Mouse (Mus musculus): ENCODE data around the gene Hectd4. TPM values are rescaled to one million over a fixed set of nuclear protein-coding genes. Genes with fewer than 3 reads are reported as not detected.
A peak's percentile ranks its signal among the peaks of the same experiment; 100 is the strongest.

Hectd4 gene
- polyA plus RNA-seq, 1 experiment from 2014 or later = 5.5 TPM

- Histone ChIP-seq H3K27ac (replicated peaks) (peak overlapping the region; percentile 85), H3K9me3 (replicated peaks) (no peaks in the 10 kb centered on the region), H3K27me3 (no peaks in the 10 kb centered on the region), H3K4me1 (peaks cover 27% of the 10 kb centered on the region), H3K36me3 (peaks cover 16% of the 10 kb centered on the region; the same call in 1 of the 2 replicates), H3K4me2 (replicated peaks) (peak overlapping the region; percentile 69), H3K4me3 (replicated peaks) (peak overlapping the region; percentile 74), H3K9ac (no peak overlapping the region)
- 27% methylated on average over 22 of the region's 22 CpGs for WGBS
- ATAC-seq (ENCODE audit: insufficient number of reproducible peaks, low FRiP score, low TSS enrichment, low read depth) = no peak
These were observed 166.3 kb downstream of the Hectd4 start for GRCm38 (mm10) chr5:121386120-121386909.

GRCm38 (mm10) chr5:121387126-121387525 is 167.1 kb downstream of the Hectd4 start:
- 19% methylated on average over 4 of the region's 4 CpGs for WGBS
- ATAC-seq (ENCODE audit: insufficient number of reproducible peaks, low FRiP score, low TSS enrichment, low read depth) = no peak
- peak overlapping the region; percentile 85 for H3K27ac ChIP-seq (replicated peaks)
- H3K9me3 ChIP-seq (replicated peaks) = no peaks in the 10 kb centered on the region
- H3K9ac ChIP-seq = no peak overlapping the region
- H3K4me2 ChIP-seq (replicated peaks) = no peak overlapping the region
- H3K4me3 ChIP-seq (replicated peaks) = no peak overlapping the region
- H3K36me3 ChIP-seq = 0 out of 2 replicates have a peak, but pooled peaks cover 9% of the 10 kb centered on the region
- no peaks in the 10 kb centered on the region for H3K27me3 ChIP-seq
- H3K4me1 ChIP-seq = peaks cover 27% of the 10 kb centered on the region

- no peaks in the 10 kb centered on the region for H3K9me3 ChIP-seq (replicated peaks)
- H3K4me2 ChIP-seq (replicated peaks) = no peak overlapping the region
- H3K4me1 ChIP-seq = peaks cover 21% of the 10 kb centered on the region
- WGBS = 51% methylated on average over 7 of the region's 7 CpGs
- ATAC-seq (ENCODE audit: insufficient number of reproducible peaks, low FRiP score, low TSS enrichment, low read depth) = no peak
- H3K27me3 ChIP-seq = no peaks in the 10 kb centered on the region
- H3K36me3 ChIP-seq = no peaks in the 10 kb centered on the region
- H3K27ac ChIP-seq (replicated peaks) = no peak overlapping the region
- H3K9ac ChIP-seq = no peak overlapping the region
- no peak overlapping the region for H3K4me3 ChIP-seq (replicated peaks)
These were observed 169.1 kb downstream of the Hectd4 start for GRCm38 (mm10) chr5:121389106-121389505.

GRCm38 (mm10) chr5:121389691-121390090 is 169.7 kb downstream of the Hectd4 start:
- H3K27me3 ChIP-seq = no peaks in the 10 kb centered on the region
- ATAC-seq (ENCODE audit: insufficient number of reproducible peaks, low FRiP score, low TSS enrichment, low read depth) = no peak
- no peaks in the 10 kb centered on the region for H3K36me3 ChIP-seq
- H3K4me2 ChIP-seq (replicated peaks) = no peak overlapping the region
- no peak overlapping the region for H3K27ac ChIP-seq (replicated peaks)
- no peak overlapping the region for H3K4me3 ChIP-seq (replicated peaks)
- H3K9me3 ChIP-seq (replicated peaks) = no peaks in the 10 kb centered on the region
- no peak overlapping the region for H3K9ac ChIP-seq
- peaks cover 17% of the 10 kb centered on the region for H3K4me1 ChIP-seq

- 0 out of 2 replicates have a peak overlapping the region, but pooled peaks have one; percentile 39 for H3K27ac ChIP-seq (replicated peaks)
- 54% methylated on average over 16 of the region's 16 CpGs for WGBS
- ATAC-seq (ENCODE audit: insufficient number of reproducible peaks, low FRiP score, low TSS enrichment, low read depth) = no peak
These were observed 172.8 kb downstream of the Hectd4 start for GRCm38 (mm10) chr5:121392667-121393380.

GRCm38 (mm10) chr5:121393402-121393801 is 173.4 kb downstream of the Hectd4 start:
- ATAC-seq (ENCODE audit: insufficient number of reproducible peaks, low FRiP score, low TSS enrichment, low read depth) = no peak

More at GRCm38 (mm10) chr5:121392667-121393380, 172.8 kb downstream of the Hectd4 start:
- H3K36me3 ChIP-seq = no peaks in the 10 kb centered on the region
- H3K4me1 ChIP-seq = no peaks in the 10 kb centered on the region
- H3K27me3 ChIP-seq = no peaks in the 10 kb centered on the region
- no peak overlapping the region for H3K4me3 ChIP-seq (replicated peaks)
- no peak overlapping the region for H3K4me2 ChIP-seq (replicated peaks)
- H3K9ac ChIP-seq = no peak overlapping the region
- H3K9me3 ChIP-seq (replicated peaks) = no peaks in the 10 kb centered on the region

GRCm38 (mm10) chr5:121395621-121396020 is 175.6 kb downstream of the Hectd4 start:
- ATAC-seq (ENCODE audit: insufficient number of reproducible peaks, low FRiP score, low TSS enrichment, low read depth) = no peak

More at GRCm38 (mm10) chr5:121393402-121393801, 173.4 kb downstream of the Hectd4 start:
- H3K27ac ChIP-seq (replicated peaks) = peak overlapping the region; percentile 74; the same call in 1 of the 2 replicates
- H3K9me3 ChIP-seq (replicated peaks) = no peaks in the 10 kb centered on the region
- H3K4me1 ChIP-seq = no peaks in the 10 kb centered on the region
- H3K27me3 ChIP-seq = no peaks in the 10 kb centered on the region
- H3K4me3 ChIP-seq (replicated peaks) = no peak overlapping the region
- H3K36me3 ChIP-seq = no peaks in the 10 kb centered on the region
- no peak overlapping the region for H3K4me2 ChIP-seq (replicated peaks)
- 71% methylated on average over 3 of the region's 3 CpGs for WGBS
- no peak overlapping the region for H3K9ac ChIP-seq

GRCm38 (mm10) chr5:121397187-121398145 is 177.4 kb downstream of the Hectd4 start, which contains the start of gene Naa25:
Naa25 (plus strand) TSS chr5:121397936.
- H3K4me1 ChIP-seq = peaks cover 17% of the 10 kb centered on the region
- H3K36me3 ChIP-seq = peaks cover 13% of the 10 kb centered on the region
- peak within 1 kb of the TSS; percentile 87 for H3K4me2 ChIP-seq (replicated peaks)
- peak; percentile 93 for ATAC-seq (ENCODE audit: insufficient number of reproducible peaks, low FRiP score, low TSS enrichment, low read depth)
- H3K4me3 ChIP-seq (replicated peaks) = peak within 1 kb of the TSS; percentile 98
- peak within 1 kb of the TSS; percentile 88 for H3K9ac ChIP-seq
- H3K9me3 ChIP-seq (replicated peaks) = no peaks in the 10 kb centered on the region
- no peaks in the 10 kb centered on the region for H3K27me3 ChIP-seq
- H3K27ac ChIP-seq (replicated peaks) = peak within 1 kb of the TSS; percentile 96
- WGBS = 8% methylated on average over 53 of the region's 53 CpGs

More at GRCm38 (mm10) chr5:121395621-121396020, 175.6 kb downstream of the Hectd4 start:
- Histone ChIP-seq H3K36me3 (no peaks in the 10 kb centered on the region), H3K4me1 (peaks cover 17% of the 10 kb centered on the region), H3K4me2 (replicated peaks) (no peak overlapping the region), H3K4me3 (replicated peaks) (no peak overlapping the region), H3K9me3 (replicated peaks) (no peaks in the 10 kb centered on the region), H3K27ac (replicated peaks) (no peak overlapping the region), H3K27me3 (no peaks in the 10 kb centered on the region), H3K9ac (no peak overlapping the region)
- WGBS = 75% methylated on average over 5 of the region's 5 CpGs

- peak overlapping the region; percentile 96 for H3K27ac ChIP-seq (replicated peaks)
- H3K9me3 ChIP-seq (replicated peaks) = no peaks in the 10 kb centered on the region
- peak overlapping the region; percentile 98 for H3K4me3 ChIP-seq (replicated peaks)
- H3K4me2 ChIP-seq (replicated peaks) = peak overlapping the region; percentile 87
- peak overlapping the region; percentile 88 for H3K9ac ChIP-seq
- peak; percentile 55 for ATAC-seq (ENCODE audit: insufficient number of reproducible peaks, low FRiP score, low TSS enrichment, low read depth)
- H3K36me3 ChIP-seq = peaks cover 13% of the 10 kb centered on the region
- peaks cover 17% of the 10 kb centered on the region for H3K4me1 ChIP-seq
- under 1% methylated on average over 67 of the region's 67 CpGs for WGBS
- no peaks in the 10 kb centered on the region for H3K27me3 ChIP-seq
These were observed 178.3 kb downstream of the Hectd4 start for GRCm38 (mm10) chr5:121398146-121398964.

- H3K4me1 ChIP-seq = peaks cover 17% of the 10 kb centered on the region
- 50% methylated on average over 9 of the region's 9 CpGs for WGBS
These were observed 179.0 kb downstream of the Hectd4 start for GRCm38 (mm10) chr5:121398965-121399462.

More at GRCm38 (mm10) chr5:121398965-121399462, 179.0 kb downstream of the Hectd4 start:
- no peak for ATAC-seq (ENCODE audit: insufficient number of reproducible peaks, low FRiP score, low TSS enrichment, low read depth)
- Histone ChIP-seq H3K4me3 (replicated peaks) (peak overlapping the region; percentile 98), H3K9ac (peak overlapping the region; percentile 88), H3K4me2 (replicated peaks) (peak overlapping the region; percentile 87), H3K9me3 (replicated peaks) (no peaks in the 10 kb centered on the region), H3K27me3 (no peaks in the 10 kb centered on the region), H3K36me3 (peaks cover 13% of the 10 kb centered on the region), H3K27ac (replicated peaks) (no peak overlapping the region)
